Mouse (Mus musculus) frontal cortex, postnatal 36 days (tissue): ENCODE data around the gene Prl.
"Not testable (repeated sequence)": the region's sequence is repeated elsewhere in the genome, so short reads cannot be mapped to it uniquely, and the experiment has no call there.

ENCODE experiments used
- DNase-seq, 2 experiments: peaks; one replicate each; pipeline ENCODE4 v3.0.0; 2022; ENCODE audit warnings: low spot score in 2 of 2

Gene Prl

GRCm38 (mm10) chr13:27057270-27057669 is at the start of gene Prl:
Gene Prl (plus strand): TSS chr13:27057570.
- no peak for DNase-seq

GRCm38 (mm10) chr13:27026614-27027013 is 30.8 kb upstream of the Prl start:
- no peak for DNase-seq

- no peak for DNase-seq
These were observed 30.0 kb upstream of the Prl start for GRCm38 (mm10) chr13:27027376-27027775.

- DNase-seq = no peak
These were observed 28.7 kb upstream of the Prl start for GRCm38 (mm10) chr13:27028501-27029240.

- DNase-seq = no peak
These were observed 26.1 kb upstream of the Prl start for GRCm38 (mm10) chr13:27031101-27031852.

- DNase-seq = no peak
These were observed 25.5 kb upstream of the Prl start for GRCm38 (mm10) chr13:27031853-27032240.

- no peak for DNase-seq
These were observed 24.4 kb upstream of the Prl start for GRCm38 (mm10) chr13:27032998-27033397.

GRCm38 (mm10) chr13:27042185-27042584 is 15.2 kb upstream of the Prl start:
- DNase-seq = no peak

GRCm38 (mm10) chr13:27043326-27043725 is 14.0 kb upstream of the Prl start:
- no peak for DNase-seq

- no peak for DNase-seq
These were observed 1.8 kb downstream of the Prl start for GRCm38 (mm10) chr13:27059177-27059576.

- not testable (repeated sequence) for DNase-seq
These were observed 36.5 kb downstream of the Prl start, which contains the start of gene Prl3d1 for GRCm38 (mm10) chr13:27093890-27094289. Gene Prl3d1 (plus strand): TSS chr13:27094190.
